Mouse (Mus musculus): Measurements from ENCODE around the gene Pced1b. TPM values are rescaled to one million over a fixed set of nuclear protein-coding genes. Genes with fewer than 3 reads are reported as not detected.

Gene Pced1b
- polyA plus RNA-seq, 1 experiment from 2014 or later, result 5.7 TPM

DNA sequence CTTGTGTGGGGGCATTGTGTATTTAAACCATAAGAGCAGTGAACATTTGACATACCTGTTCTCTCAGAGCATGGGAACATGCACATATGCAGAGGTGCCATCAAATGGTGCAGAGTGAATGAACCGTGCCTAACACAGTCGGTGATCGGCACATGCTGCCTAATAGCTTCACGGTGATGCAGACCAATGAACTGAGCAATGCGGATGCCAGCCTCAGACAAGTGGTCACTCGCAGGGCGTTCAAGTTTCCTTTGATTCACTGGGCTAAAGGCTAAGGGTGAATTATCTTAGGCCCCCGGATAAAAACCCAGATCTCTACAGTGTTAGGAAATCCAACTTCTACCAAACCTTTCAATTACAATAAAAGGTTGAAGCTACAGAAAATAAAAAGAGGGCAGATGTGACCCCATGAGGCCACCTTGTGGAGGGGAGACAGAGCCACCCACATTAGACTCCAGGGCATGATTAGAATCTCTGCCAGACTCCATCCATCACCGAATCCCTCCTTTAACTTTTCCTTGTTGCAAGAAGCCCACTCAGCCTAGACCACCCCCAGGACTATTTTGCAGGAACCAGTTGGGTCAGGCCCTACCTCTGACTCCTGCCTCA is 31.5 kb downstream of the Pced1b start:
- Histone ChIP-seq H3K4me3 (no peak overlapping the region), H3K9me3 (no peaks in the 10 kb centered on the region), H3K27ac (replicated peaks) (no peak overlapping the region), H3K9ac (no peak overlapping the region), H3K36me3 (no peaks in the 10 kb centered on the region), H3K4me1 (replicated peaks) (peaks cover 34% of the 10 kb centered on the region), H3K27me3 (no peaks in the 10 kb centered on the region), H3K4me2 (no peak overlapping the region)
- WGBS, result 86% methylated on average over 9 of the region's 9 CpGs
- ATAC-seq (ENCODE audit: low FRiP score, low read depth), result no peak

GRCm38 (mm10) chr15:97280131-97280530 is 33.2 kb downstream of the Pced1b start:
- Histone ChIP-seq H3K27me3 (no peaks in the 10 kb centered on the region), H3K9me3 (no peaks in the 10 kb centered on the region), H3K27ac (replicated peaks) (no peak overlapping the region), H3K4me3 (no peak overlapping the region), H3K9ac (no peak overlapping the region), H3K4me2 (no peak overlapping the region), H3K36me3 (no peaks in the 10 kb centered on the region), H3K4me1 (replicated peaks) (peaks cover 34% of the 10 kb centered on the region)
- no peak for ATAC-seq (ENCODE audit: low FRiP score, low read depth)
- WGBS, result 95% methylated on average over 8 of the region's 8 CpGs

DNA sequence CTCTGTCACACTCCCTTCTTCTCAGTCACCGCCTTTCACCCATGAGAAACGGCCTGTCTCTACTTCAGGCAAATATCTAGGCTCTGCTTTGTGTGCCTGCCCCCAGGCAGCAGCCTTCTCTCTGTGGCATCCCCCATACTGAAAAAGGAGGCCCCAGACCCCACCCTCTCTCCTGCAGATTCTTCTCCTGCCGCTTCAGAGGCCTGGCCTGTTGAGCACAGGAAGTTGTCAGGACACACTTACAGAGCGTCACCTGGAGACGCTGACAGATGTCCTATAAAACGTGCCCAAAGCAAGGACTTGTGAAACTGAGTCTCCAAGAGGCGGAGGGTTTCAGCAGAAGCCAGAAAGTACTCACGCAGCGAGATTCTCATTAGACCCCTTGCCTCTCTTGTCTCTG is 33.9 kb downstream of the Pced1b start:
- Histone ChIP-seq H3K4me3 (no peak overlapping the region), H3K9ac (no peak overlapping the region), H3K9me3 (no peaks in the 10 kb centered on the region), H3K4me1 (replicated peaks) (peaks cover 28% of the 10 kb centered on the region), H3K36me3 (no peaks in the 10 kb centered on the region), H3K4me2 (no peak overlapping the region), H3K27me3 (no peaks in the 10 kb centered on the region), H3K27ac (replicated peaks) (no peak overlapping the region)
- 74% methylated on average over 9 of the region's 9 CpGs for WGBS
- ATAC-seq (ENCODE audit: low FRiP score, low read depth), result no peak

- 0 out of 2 replicates have a peak overlapping the region, but pooled peaks have one; percentile 49 for H3K27ac ChIP-seq (replicated peaks)
- WGBS, result 55% methylated on average over 10 of the region's 10 CpGs
- H3K9me3 ChIP-seq, result no peaks in the 10 kb centered on the region
- no peak overlapping the region for H3K9ac ChIP-seq
- peak; percentile 81 for ATAC-seq (ENCODE audit: low FRiP score, low read depth)
- peaks cover 17% of the 10 kb centered on the region for H3K4me1 ChIP-seq (replicated peaks)
- H3K36me3 ChIP-seq, result no peaks in the 10 kb centered on the region
- H3K4me2 ChIP-seq, result no peak overlapping the region
- no peak overlapping the region for H3K4me3 ChIP-seq
- no peaks in the 10 kb centered on the region for H3K27me3 ChIP-seq
These were observed 35.0 kb downstream of the Pced1b start for GRCm38 (mm10) chr15:97281712-97282571.

DNA sequence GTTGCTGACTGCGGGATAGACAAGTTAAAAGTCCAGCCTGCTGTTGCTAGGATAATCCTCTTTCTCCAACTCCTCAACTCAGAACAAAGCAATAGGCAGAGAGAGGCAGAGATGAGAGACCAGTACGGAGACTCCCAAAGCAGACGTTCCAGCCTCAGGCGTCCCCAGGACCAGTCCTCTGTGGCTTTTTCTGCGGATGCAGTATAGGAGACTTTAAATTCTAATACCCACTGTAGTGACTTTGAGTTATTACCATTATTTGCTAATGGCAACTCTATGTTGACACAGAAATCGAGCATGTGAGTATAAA is 35.6 kb downstream of the Pced1b start:
- H3K4me1 ChIP-seq (replicated peaks), result peaks cover 11% of the 10 kb centered on the region
- H3K4me2 ChIP-seq, result no peak overlapping the region
- H3K9ac ChIP-seq, result no peak overlapping the region
- no peaks in the 10 kb centered on the region for H3K36me3 ChIP-seq
- ATAC-seq (ENCODE audit: low FRiP score, low read depth), result 0 out of 2 replicates have a peak, but pooled peaks have one; percentile 11
- H3K9me3 ChIP-seq, result no peaks in the 10 kb centered on the region
- H3K27me3 ChIP-seq, result no peaks in the 10 kb centered on the region
- 70% methylated on average over 6 of the region's 6 CpGs for WGBS
- peak overlapping the region; percentile 49; the same call in 1 of the 2 replicates for H3K27ac ChIP-seq (replicated peaks)
- no peak overlapping the region for H3K4me3 ChIP-seq

DNA sequence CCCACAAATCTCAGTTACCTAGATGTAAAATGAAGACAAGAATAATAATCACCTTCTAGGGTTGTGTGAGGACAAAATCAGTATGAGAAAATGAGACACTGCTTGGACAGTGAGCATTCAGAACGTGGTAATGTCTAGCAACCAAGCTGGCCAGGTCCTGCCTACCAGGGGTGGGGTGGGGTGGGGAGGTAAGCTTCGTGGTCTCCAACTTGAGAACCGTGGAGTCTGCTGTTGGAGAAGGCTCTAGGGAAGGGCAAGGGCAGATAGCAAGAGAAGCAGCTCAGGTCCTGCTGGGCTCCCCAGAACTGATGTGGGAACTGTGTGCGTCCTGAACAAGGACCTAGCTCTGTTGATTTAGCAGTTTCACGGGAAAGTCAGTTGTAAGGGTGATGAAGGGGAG is 37.3 kb downstream of the Pced1b start:
- Histone ChIP-seq H3K36me3 (no peaks in the 10 kb centered on the region), H3K27ac (replicated peaks) (no peak overlapping the region), H3K4me2 (no peak overlapping the region), H3K9me3 (no peaks in the 10 kb centered on the region), H3K4me1 (replicated peaks) (peaks cover 10% of the 10 kb centered on the region), H3K4me3 (no peak overlapping the region), H3K9ac (no peak overlapping the region), H3K27me3 (no peaks in the 10 kb centered on the region)
- 75% methylated on average over 5 of the region's 5 CpGs for WGBS
- no peak for ATAC-seq (ENCODE audit: low FRiP score, low read depth)

DNA sequence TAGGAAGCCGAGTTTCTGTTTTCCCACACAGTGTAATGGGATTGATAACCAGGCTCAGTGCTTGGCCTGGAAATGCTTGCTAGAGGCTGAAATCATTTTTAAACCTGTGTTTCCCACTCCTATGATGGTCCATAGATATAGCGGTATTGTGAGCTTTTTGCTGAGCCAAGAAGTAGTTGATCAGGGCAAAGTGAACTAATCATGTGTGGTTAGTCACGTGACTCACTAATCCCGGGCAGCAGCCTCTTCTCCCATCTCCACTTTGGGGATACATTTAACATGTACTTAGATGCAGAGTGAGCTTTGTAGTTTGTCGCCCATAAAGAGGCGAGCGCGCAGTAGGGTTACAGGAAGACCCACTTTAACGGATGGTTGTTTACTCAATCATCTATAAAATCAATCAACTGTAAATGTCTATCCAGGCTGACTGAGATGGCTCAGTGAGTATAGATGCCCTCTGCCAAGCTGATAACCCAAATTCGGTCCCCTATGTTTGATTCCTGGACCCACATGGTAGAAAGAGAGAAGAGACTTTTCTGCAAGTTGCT is 38.8 kb downstream of the Pced1b start:
- Histone ChIP-seq H3K27me3 (no peaks in the 10 kb centered on the region), H3K27ac (replicated peaks) (no peak overlapping the region), H3K9ac (no peak overlapping the region), H3K9me3 (no peaks in the 10 kb centered on the region), H3K4me3 (no peak overlapping the region), H3K36me3 (no peaks in the 10 kb centered on the region), H3K4me1 (replicated peaks) (peaks cover 10% of the 10 kb centered on the region), H3K4me2 (no peak overlapping the region)
- no peak for ATAC-seq (ENCODE audit: low FRiP score, low read depth)
- WGBS, result 93% methylated on average over 10 of the region's 10 CpGs

- Histone ChIP-seq H3K4me1 (replicated peaks) (peaks cover 10% of the 10 kb centered on the region), H3K36me3 (no peaks in the 10 kb centered on the region), H3K4me3 (no peak overlapping the region), H3K9ac (no peak overlapping the region), H3K9me3 (no peaks in the 10 kb centered on the region), H3K4me2 (no peak overlapping the region), H3K27ac (replicated peaks) (no peak overlapping the region), H3K27me3 (no peaks in the 10 kb centered on the region)
- ATAC-seq (ENCODE audit: low FRiP score, low read depth), result no peak
- WGBS, result 79% methylated on average over 10 of the region's 10 CpGs
These were observed 39.8 kb downstream of the Pced1b start for GRCm38 (mm10) chr15:97286731-97287130.

DNA sequence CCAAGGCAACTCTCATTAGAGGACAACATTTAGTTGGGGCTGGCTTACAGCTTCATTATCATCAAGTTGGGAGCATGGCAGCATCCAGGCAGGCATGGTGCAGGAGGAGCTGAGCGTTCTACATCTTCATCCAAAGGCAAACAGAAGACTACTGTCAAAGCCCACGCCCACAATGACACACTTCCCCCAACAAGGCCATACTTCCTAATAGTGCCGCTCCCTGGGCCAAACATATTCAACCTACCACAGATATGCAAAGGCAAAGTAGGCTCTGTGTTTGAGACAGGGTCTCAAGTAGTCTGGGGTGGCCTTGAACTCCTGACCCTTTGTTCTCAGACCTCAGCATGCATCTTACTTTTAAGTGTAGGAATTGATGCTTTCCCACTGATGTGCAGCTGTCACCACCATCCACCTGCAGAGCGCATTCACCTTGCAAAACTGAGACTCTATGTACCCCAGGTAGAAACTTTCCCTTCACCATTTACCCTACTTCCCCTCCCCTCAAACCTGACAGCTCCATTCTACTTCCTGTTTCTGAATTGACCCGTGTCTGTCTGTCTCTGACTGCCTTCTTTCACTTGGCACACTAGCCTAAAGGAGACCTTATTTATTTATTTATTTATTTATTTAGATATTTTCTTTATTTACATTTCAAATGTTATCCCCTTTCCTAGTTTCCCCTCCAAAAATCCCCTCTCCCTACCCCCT is 40.7 kb downstream of the Pced1b start:
- H3K36me3 ChIP-seq, result no peaks in the 10 kb centered on the region
- H3K4me1 ChIP-seq (replicated peaks), result peaks cover under 1% of the 10 kb centered on the region; the same call in 1 of the 2 replicates
- no peak overlapping the region for H3K27ac ChIP-seq (replicated peaks)
- no peaks in the 10 kb centered on the region for H3K27me3 ChIP-seq
- no peaks in the 10 kb centered on the region for H3K9me3 ChIP-seq
- WGBS, result 94% methylated on average over 5 of the region's 5 CpGs
- no peak overlapping the region for H3K4me3 ChIP-seq
- no peak overlapping the region for H3K9ac ChIP-seq
- H3K4me2 ChIP-seq, result no peak overlapping the region
- no peak for ATAC-seq (ENCODE audit: low FRiP score, low read depth)

DNA sequence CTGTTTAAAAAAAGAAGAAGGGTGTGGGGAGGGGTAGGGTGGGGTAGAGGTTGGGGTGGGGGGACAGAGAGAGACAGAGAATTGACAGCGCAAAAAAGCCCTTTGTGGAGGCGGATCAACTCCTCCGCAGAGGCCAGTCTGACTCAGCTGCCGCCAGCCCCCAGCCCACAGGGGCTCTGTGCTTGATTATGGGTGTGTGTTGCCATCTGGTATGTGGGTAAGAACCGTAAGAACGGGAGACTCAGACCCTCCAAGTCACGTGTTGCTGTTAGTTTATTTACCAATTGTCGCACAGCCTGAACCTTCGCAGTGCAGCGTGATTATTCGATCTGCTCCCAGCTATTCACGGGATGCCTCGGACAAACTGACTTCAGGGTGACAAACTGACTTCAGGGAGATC is 41.8 kb downstream of the Pced1b start:
- Histone ChIP-seq H3K9ac (no peak overlapping the region), H3K9me3 (no peaks in the 10 kb centered on the region), H3K27me3 (no peaks in the 10 kb centered on the region), H3K36me3 (no peaks in the 10 kb centered on the region), H3K4me2 (no peak overlapping the region), H3K4me3 (no peak overlapping the region), H3K27ac (replicated peaks) (no peak overlapping the region), H3K4me1 (replicated peaks) (no peaks in the 10 kb centered on the region)
- 72% methylated on average over 13 of the region's 13 CpGs for WGBS
- ATAC-seq (ENCODE audit: low FRiP score, low read depth), result no peak

DNA sequence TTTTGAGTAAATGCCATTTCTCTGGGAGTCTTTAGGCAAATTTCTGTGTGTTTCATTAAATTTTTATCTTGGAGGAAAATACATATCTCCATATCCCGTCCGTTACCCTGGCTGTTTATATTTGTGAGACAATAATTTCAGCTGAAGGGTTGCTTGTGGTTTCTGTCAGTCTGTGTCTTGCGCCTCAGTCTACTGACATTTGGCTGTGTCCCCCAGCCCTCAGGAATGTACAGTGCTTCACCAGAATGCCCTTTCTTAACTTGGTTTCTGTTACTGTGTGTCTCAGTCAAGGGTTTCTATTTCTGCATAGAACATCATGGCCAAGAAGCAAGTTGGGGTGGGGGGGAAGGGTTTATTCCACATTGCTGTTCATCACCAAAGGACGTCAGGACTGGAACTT is 42.3 kb downstream of the Pced1b start:
- Histone ChIP-seq H3K4me3 (no peak overlapping the region), H3K9me3 (no peaks in the 10 kb centered on the region), H3K9ac (no peak overlapping the region), H3K4me1 (replicated peaks) (no peaks in the 10 kb centered on the region), H3K36me3 (no peaks in the 10 kb centered on the region), H3K4me2 (no peak overlapping the region), H3K27me3 (no peaks in the 10 kb centered on the region), H3K27ac (replicated peaks) (no peak overlapping the region)
- WGBS, result 94% methylated on average over 4 of the region's 4 CpGs
- ATAC-seq (ENCODE audit: low FRiP score, low read depth), result no peak

DNA sequence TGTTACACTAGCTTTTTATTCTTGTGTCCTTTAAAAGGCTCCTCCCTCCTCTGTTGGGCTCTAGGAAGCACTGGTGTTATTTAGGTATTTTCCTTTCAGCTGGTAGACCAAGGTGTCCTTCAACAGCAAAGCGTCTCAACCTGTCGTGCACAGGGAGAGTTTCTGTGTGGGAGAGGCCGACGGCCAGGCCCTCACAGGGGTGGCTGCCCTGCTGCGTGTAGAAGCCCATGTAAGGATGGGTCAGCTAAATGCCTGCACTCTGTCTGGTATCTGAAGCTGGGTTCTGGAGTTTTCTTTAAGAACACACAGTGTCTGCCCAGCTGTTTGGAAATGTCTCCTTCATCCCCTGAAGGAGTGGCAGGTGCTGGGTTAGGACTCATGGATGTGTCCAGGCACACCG is 43.4 kb downstream of the Pced1b start:
- no peaks in the 10 kb centered on the region for H3K9me3 ChIP-seq
- no peak overlapping the region for H3K27ac ChIP-seq (replicated peaks)
- no peaks in the 10 kb centered on the region for H3K36me3 ChIP-seq
- no peak overlapping the region for H3K9ac ChIP-seq
- WGBS, result 96% methylated on average over 6 of the region's 6 CpGs
- no peaks in the 10 kb centered on the region for H3K4me1 ChIP-seq (replicated peaks)
- H3K27me3 ChIP-seq, result no peaks in the 10 kb centered on the region
- no peak overlapping the region for H3K4me3 ChIP-seq
- no peak for ATAC-seq (ENCODE audit: low FRiP score, low read depth)
- no peak overlapping the region for H3K4me2 ChIP-seq
